Mouse (Mus musculus) CH12.LX (cell line): ENCODE measurements around the gene Urgcp. TPM values are rescaled to one million over a fixed set of nuclear protein-coding genes. Genes with fewer than 3 reads are reported as not detected.
"Not testable (repeated sequence)": the region's sequence is repeated elsewhere in the genome, so short reads cannot be mapped to it uniquely, and the experiment has no call there.

Experiments used
- DNase-seq: peaks from one replicate; pipeline ENCODE4 v3.0.0-alpha.2; 2013; ENCODE audit errors: extremely low read depth
- H3K27ac ChIP-seq: 2 replicates; pipeline ENCODE4 v1.5.1; 2012; ENCODE audit warnings: low read depth, mild to moderate bottlenecking, control low read depth, moderate library complexity; ENCODE audit not compliant: insufficient read depth
- H3K27me3 ChIP-seq: replicated peaks from 2 replicates; pipeline ENCODE3; 2012; ENCODE audit warnings: inconsistent platforms
- H3K36me3 ChIP-seq, 2 experiments: replicated peaks in 1 of 2; 2 replicates each; pipeline versions ENCODE3 to v1.6.1; 2012; ENCODE audit warnings: inconsistent platforms in 1 of 2, low read length in 1 of 2, mild to moderate bottlenecking in 1 of 2, mixed read lengths in 1 of 2, moderate library complexity in 1 of 2; ENCODE audit not compliant: control insufficient read depth in 1 of 2, insufficient read depth in 1 of 2
- H3K4me1 ChIP-seq, 2 experiments: 2 replicates each; pipeline ENCODE4 v1.6.1; 2012; ENCODE audit warnings: inconsistent platforms in 1 of 2, moderate library complexity in 1 of 2; ENCODE audit not compliant: insufficient read depth in 2 of 2, control insufficient read depth in 1 of 2
- H3K4me2 ChIP-seq: 2 replicates; pipeline ENCODE4 v1.6.1; 2012; ENCODE audit warnings: low read depth, mild to moderate bottlenecking, control low read depth; ENCODE audit not compliant: poor library complexity, insufficient read depth, severe bottlenecking
- H3K4me3 ChIP-seq, 3 experiments: fragments of 150-350 bp in 1 of 3; sonication (generic) in 1 of 3; replicated peaks in 1 of 3; 2 replicates each; pipeline versions ENCODE3 to v1.5.1; 2011 to 2012; ENCODE audit warnings: low read depth in 2 of 3, low read length in 2 of 3, mild to moderate bottlenecking in 2 of 3, moderate library complexity in 2 of 3, control low read depth in 1 of 3, improper control_type of control experiment in 1 of 3, inconsistent platforms in 1 of 3, mixed read lengths in 1 of 3; ENCODE audit not compliant: poor library complexity in 1 of 3
- H3K79me2 ChIP-seq: replicated peaks from 2 replicates; pipeline ENCODE4 v1.6.1; 2012; ENCODE audit warnings: mild to moderate bottlenecking, moderate library complexity; ENCODE audit not compliant: control insufficient read depth, poor library complexity, insufficient read depth, severe bottlenecking; ENCODE audit errors: extremely low read depth
- H3K9ac ChIP-seq: 2 replicates; pipeline ENCODE4 v1.6.1; 2012; ENCODE audit warnings: low read depth, mild to moderate bottlenecking, control low read depth, moderate library complexity; ENCODE audit not compliant: insufficient read depth
- H3K9me3 ChIP-seq: replicated peaks from 2 replicates; pipeline ENCODE3; 2012; ENCODE audit warnings: low read length, inconsistent platforms, mixed read lengths
- CHD2 ChIP-seq: IDR thresholded peaks from 2 replicates; pipeline ENCODE4 v1.6.1; 2011; ENCODE audit warnings: low read length, improper control_type of control experiment
- MAFK ChIP-seq: IDR thresholded peaks from 2 replicates; pipeline ENCODE4 v1.6.1; 2011; ENCODE audit warnings: low read length, improper control_type of control experiment; ENCODE audit not compliant: insufficient replicate concordance
- MAX ChIP-seq: IDR thresholded peaks from 2 replicates; pipeline ENCODE4 v1.6.1; 2011; ENCODE audit warnings: low read length, improper control_type of control experiment
- MAZ ChIP-seq: IDR thresholded peaks from 2 replicates; pipeline ENCODE4 v1.6.1; 2012; ENCODE audit warnings: low read depth, mild to moderate bottlenecking, inconsistent platforms, low read length, improper control_type of control experiment, moderate library complexity
- MEF2A ChIP-seq: IDR thresholded peaks from 2 replicates; pipeline ENCODE4 v1.6.1; 2014; ENCODE audit warnings: low read depth, mild to moderate bottlenecking, inconsistent platforms, low read length, improper control_type of control experiment, borderline replicate concordance
- POLR2A ChIP-seq: IDR thresholded peaks from 2 replicates; pipeline ENCODE4 v1.6.1; 2011; ENCODE audit warnings: low read depth, mild to moderate bottlenecking, improper control_type of control experiment, low read length
- RAD21 ChIP-seq: IDR thresholded peaks from 2 replicates; pipeline ENCODE4 v1.6.1; 2011; ENCODE audit warnings: low read depth, mild to moderate bottlenecking, low read length, improper control_type of control experiment, moderate library complexity
- SIN3A ChIP-seq: IDR thresholded peaks from 2 replicates; pipeline ENCODE4 v1.6.1; 2012; ENCODE audit warnings: low read length, improper control_type of control experiment, inconsistent platforms
- TBP ChIP-seq: conservative IDR thresholded peaks from 2 replicates; pipeline ENCODE4 v1.6.1; 2011; ENCODE audit warnings: low read depth, low read length, improper control_type of control experiment
- TCF12 ChIP-seq: IDR thresholded peaks from 2 replicates; pipeline ENCODE4 v1.6.1; 2014; ENCODE audit warnings: low read depth, mild to moderate bottlenecking, inconsistent platforms, low read length, improper control_type of control experiment
- UBTF ChIP-seq: IDR thresholded peaks from 2 replicates; pipeline ENCODE4 v1.6.1; 2012; ENCODE audit warnings: low read depth, mild to moderate bottlenecking, inconsistent platforms, low read length, improper control_type of control experiment, moderate library complexity
- USF1 ChIP-seq: IDR thresholded peaks from 2 replicates; pipeline ENCODE4 v1.6.1; 2014; ENCODE audit warnings: low read depth, mild to moderate bottlenecking, inconsistent platforms, low read length, improper control_type of control experiment
- ZNF384 ChIP-seq: IDR thresholded peaks from 2 replicates; pipeline ENCODE4 v1.6.1; 2012; ENCODE audit warnings: low read depth, low read length, improper control_type of control experiment, inconsistent platforms
- dilution Hi-C: fragments of 300-500 bp; cut with MboI; formaldehyde crosslinking; loops from 2 replicates; pipeline ENCODE4 v1.14.3; 2020; ENCODE audit warnings: low sequenced_read_pairs; ENCODE audit not compliant: extremely low pct_unique_long_range_greater_than_20kb, extremely low pct_ligation_motif_present
- in situ Hi-C: fragments of 300-500 bp; cut with MboI; formaldehyde crosslinking; loops from 3 replicates; pipeline ENCODE4 v1.14.3; 2019; ENCODE audit warnings: low sequenced_read_pairs, low pct_ligation_motif_present, low pct_unique_long_range_greater_than_20kb, mixed read lengths
- polyA plus RNA-seq: library from polyadenylated mRNA; unstranded; fragments of >175 nt; gene quantifications from 2 replicates; pipeline ENCODE4 v1.2.1, GENCODE M21; 2012; ENCODE audit warnings: low read depth; ENCODE audit not compliant: insufficient read length
- total RNA-seq, 2 experiments: library from RNA; depleted of rRNA; stranded (reverse); fragments of 300-350 nt in 1 of 2; fragments of >200 nt in 1 of 2; gene quantifications; 2 replicates each; pipeline ENCODE4 v1.2.3; 2012 to 2014

Urgcp gene
- total and polyA plus RNA-seq, 3 experiments, result 11.7 to 13.1 (median 11.7) TPM

- peak; percentile 24; the same call in 1 of the 2 replicates for TF ChIP-seq ZNF384
Measured at GRCm38 (mm10) chr11:5761820-5762632, at the start of gene Urgcp (continued).

- H3K4me1 ChIP-seq, in situ Hi-C loops, H3K79me2 ChIP-seq, H3K4me2 ChIP-seq, dilution Hi-C loops, H3K4me3 ChIP-seq, DNase-seq, H3K27me3 ChIP-seq, H3K36me3 ChIP-seq, H3K9ac ChIP-seq, H3K27ac ChIP-seq: not testable (repeated sequence)
- peaks cover 10% of the 10 kb centered on the region for H3K9me3 ChIP-seq
Measured at GRCm38 (mm10) chr11:5809487-5809886, 47.3 kb upstream of the Urgcp start.

- H3K4me2 ChIP-seq, result no peak overlapping the region
- no peak overlapping the region for H3K9ac ChIP-seq
- TF ChIP-seq MAFK, result 0 out of 2 replicates have a peak, but pooled peaks have one; percentile 35
- no peak for TF ChIP-seq TBP
- H3K4me1 ChIP-seq, result peaks cover 4 to 7% of the 10 kb centered on the region in 2 experiments; a peak in 2 of 4 replicates
- dilution Hi-C loops, result no loop called here
- DNase-seq, result no peak
- in situ Hi-C loops, result no loop called here
- no peaks in the 10 kb centered on the region for H3K36me3 ChIP-seq
- no peak overlapping the region for H3K27ac ChIP-seq
- peaks cover 8% of the 10 kb centered on the region for H3K9me3 ChIP-seq
- no peak overlapping the region for H3K4me3 ChIP-seq
- no peaks in the 10 kb centered on the region for H3K27me3 ChIP-seq
- H3K79me2 ChIP-seq, result no peaks in the 10 kb centered on the region
Measured at GRCm38 (mm10) chr11:5807956-5808355, 45.8 kb upstream of the Urgcp start.

- Histone ChIP-seq H3K9me3 (peaks cover 8% of the 10 kb centered on the region), H3K27me3 (no peaks in the 10 kb centered on the region), H3K36me3 (peaks cover 10 to 14% of the 10 kb centered on the region in 2 experiments), H3K4me1 (peaks cover 13 to 21% of the 10 kb centered on the region in 2 experiments; a peak in 3 of 4 replicates), H3K27ac (no peak overlapping the region), H3K9ac (no peak overlapping the region), H3K4me2 (no peak overlapping the region), H3K79me2 (no peaks in the 10 kb centered on the region), H3K4me3 (no peak overlapping the region)
- dilution Hi-C loops, result no loop called here
- in situ Hi-C loops, result no loop called here
- no peak for TF ChIP-seq MEF2A
- TF ChIP-seq UBTF, result no peak
- TF ChIP-seq POLR2A, result no peak
- no peak for TF ChIP-seq TCF12
- no peak for TF ChIP-seq RAD21
- TF ChIP-seq SIN3A, result no peak
- no peak for TF ChIP-seq MAX
- no peak for TF ChIP-seq MAZ
- no peak for TF ChIP-seq CHD2
- no peak for TF ChIP-seq USF1
- no peak for DNase-seq
Measured at GRCm38 (mm10) chr11:5805711-5806110, 43.5 kb upstream of the Urgcp start.
